Mouse (Mus musculus) C2C12 (cell line): ENCODE results near the gene Dgkg.

Experiments
- CTCF ChIP-seq: IDR thresholded peaks from one replicate; pipeline ENCODE4 v1.5.1; 2011; ENCODE audit not compliant: control insufficient read depth, insufficient read depth, insufficient read length
- MAX ChIP-seq: IDR thresholded peaks from one replicate; pipeline ENCODE4 v1.6.1; 2011; ENCODE audit warnings: mild to moderate bottlenecking, control low read depth
- USF1 ChIP-seq: IDR thresholded peaks from one replicate; pipeline ENCODE4 v1.6.1; 2011; ENCODE audit warnings: low read depth, mild to moderate bottlenecking, control low read depth, moderate library complexity

GRCm38 (mm10) chr16:22431335-22431734, 225.7 kb downstream of the Dgkg start:
- TF ChIP-seq CTCF (no peak), MAX (no peak), USF1 (no peak)
